Mouse (Mus musculus) lung, embryonic 14.5 days (tissue): ENCODE results near the gene Atp5f1. TPM values are rescaled to one million over a fixed set of nuclear protein-coding genes. Genes with fewer than 3 reads are reported as not detected.
"Not testable (repeated sequence)": the region's sequence is repeated elsewhere in the genome, so short reads cannot be mapped to it uniquely, and the experiment has no call there.

ENCODE experiments used
- ATAC-seq: fragments of 200-750 bp; cut with Nextera tagmentation; 2 replicates; pipeline ENCODE4 v1.8.0; 2017; ENCODE audit warnings: mild to moderate bottlenecking, moderate TSS enrichment, moderate library complexity; ENCODE audit not compliant: insufficient read depth
- DNase-seq: peaks from one replicate; pipeline ENCODE4 v3.0.0-alpha.2; 2015
- H3K27ac ChIP-seq: fragments of 300-500 bp; sonication (generic); 2 replicates; pipeline ENCODE4 v1.5.1; 2014; ENCODE audit warnings: low read depth, mild to moderate bottlenecking, moderate library complexity
- H3K27me3 ChIP-seq: fragments of 300-500 bp; sonication (generic); 2 replicates; pipeline ENCODE4 v1.6.1; 2014; ENCODE audit warnings: low read length, control low read depth; ENCODE audit not compliant: insufficient read depth
- H3K36me3 ChIP-seq: fragments of 300-500 bp; sonication (generic); 2 replicates; pipeline ENCODE4 v1.6.1; 2014; ENCODE audit warnings: control low read depth; ENCODE audit not compliant: insufficient read depth
- H3K4me1 ChIP-seq: fragments of 300-500 bp; sonication (generic); 2 replicates; pipeline ENCODE4 v1.6.1; 2014; ENCODE audit warnings: antibody characterized with exemption, control low read depth; ENCODE audit not compliant: insufficient read depth
- H3K4me2 ChIP-seq: fragments of 300-500 bp; sonication (generic); 2 replicates; pipeline ENCODE4 v1.6.1; 2014; ENCODE audit warnings: mild to moderate bottlenecking
- H3K4me3 ChIP-seq: fragments of 300-500 bp; sonication (generic); 2 replicates; pipeline ENCODE4 v1.5.1; 2014; ENCODE audit warnings: low read depth, low read length
- H3K9ac ChIP-seq: fragments of 300-500 bp; sonication (generic); 2 replicates; pipeline ENCODE4 v1.6.1; 2014
- H3K9me3 ChIP-seq: fragments of 300-500 bp; sonication (generic); 2 replicates; pipeline ENCODE4 v1.6.1; 2016; ENCODE audit warnings: low read depth, low read length, control low read depth
- CTCF ChIP-seq: IDR thresholded peaks from 2 replicates; pipeline ENCODE4 v1.5.1; 2016; ENCODE audit warnings: antibody characterized with exemption, low read depth
- WGBS: fragments of 180-500 bp; shearing (Covaris S2); extraction: QIAGEN DNeasy Blood & Tissue Kit; methylation state at CpG from one replicate; pipeline ENCODE4 v1.1.7; 2014; 5-methylcytosine and 5-hydroxymethylcytosine counted together
- polyA plus RNA-seq: library from polyadenylated mRNA; unstranded; fragments of >200 nt; fragmentation: Nextera tagmentation; extraction: Ambion mirVana; gene quantifications from 2 replicates; pipeline ENCODE4 v1.2.1, GENCODE M21; 2014

The Atp5f1 gene
- polyA plus RNA-seq, 1 experiment from 2014 or later: 449 TPM

GRCm38 (mm10) chr3:105917656-105918354 is 42.1 kb downstream of the Atp5f1 start:
- H3K4me2 ChIP-seq: no peak overlapping the region
- 68% methylated on average over 10 of the region's 10 CpGs for WGBS
- no peaks in the 10 kb centered on the region for H3K9me3 ChIP-seq
- 0 out of 2 replicates have a peak, but pooled peaks cover 7% of the 10 kb centered on the region for H3K4me1 ChIP-seq
- H3K27ac ChIP-seq: no peak overlapping the region
- TF ChIP-seq CTCF: no peak
- no peak overlapping the region for H3K4me3 ChIP-seq
- H3K27me3 ChIP-seq: no peaks in the 10 kb centered on the region
- H3K9ac ChIP-seq: no peak overlapping the region
- DNase-seq: no peak
- ATAC-seq: no peak
- no peaks in the 10 kb centered on the region for H3K36me3 ChIP-seq

- ATAC-seq, H3K27ac ChIP-seq, H3K9me3 ChIP-seq, H3K9ac ChIP-seq, H3K36me3 ChIP-seq, H3K4me1 ChIP-seq, H3K4me3 ChIP-seq, H3K27me3 ChIP-seq, H3K4me2 ChIP-seq, DNase-seq: not testable (repeated sequence)
These were observed 43.4 kb downstream of the Atp5f1 start for GRCm38 (mm10) chr3:105916455-105916854.

GRCm38 (mm10) chr3:105915281-105915680 is 44.6 kb downstream of the Atp5f1 start:
- DNase-seq (peak; percentile 47), ATAC-seq (peak; percentile 76)
- Histone ChIP-seq H3K9me3 (no peaks in the 10 kb centered on the region), H3K27me3 (no peaks in the 10 kb centered on the region), H3K9ac (no peak overlapping the region), H3K36me3 (no peaks in the 10 kb centered on the region), H3K4me3 (no peak overlapping the region), H3K4me1 (0 out of 2 replicates have a peak, but pooled peaks cover 7% of the 10 kb centered on the region), H3K27ac (no peak overlapping the region), H3K4me2 (no peak overlapping the region)
- WGBS: 19% methylated on average over 1 of the region's 1 CpGs
- TF ChIP-seq CTCF: peak; percentile 29; the same call in 1 of the 2 replicates

- H3K9ac ChIP-seq: no peak overlapping the region
- WGBS: 22% methylated on average over 10 of the region's 10 CpGs
- H3K27ac ChIP-seq: no peak overlapping the region
- H3K4me2 ChIP-seq: no peak overlapping the region
- no peaks in the 10 kb centered on the region for H3K27me3 ChIP-seq
- ATAC-seq: peak; percentile 47
- 0 out of 2 replicates have a peak, but pooled peaks cover 7% of the 10 kb centered on the region for H3K4me1 ChIP-seq
- TF ChIP-seq CTCF: no peak
- no peaks in the 10 kb centered on the region for H3K9me3 ChIP-seq
- DNase-seq: peak; percentile 51
- no peaks in the 10 kb centered on the region for H3K36me3 ChIP-seq
- H3K4me3 ChIP-seq: no peak overlapping the region
These were observed 45.8 kb downstream of the Atp5f1 start for GRCm38 (mm10) chr3:105913839-105914681.

GRCm38 (mm10) chr3:105912097-105912880 is 47.6 kb downstream of the Atp5f1 start:
- Histone ChIP-seq H3K9me3 (no peaks in the 10 kb centered on the region), H3K4me3 (no peak overlapping the region), H3K9ac (no peak overlapping the region), H3K4me1 (0 out of 2 replicates have a peak, but pooled peaks cover 7% of the 10 kb centered on the region), H3K27me3 (no peaks in the 10 kb centered on the region), H3K4me2 (no peak overlapping the region), H3K27ac (no peak overlapping the region), H3K36me3 (no peaks in the 10 kb centered on the region)
- no peak for TF ChIP-seq CTCF
- 39% methylated on average over 9 of the region's 9 CpGs for WGBS
- ATAC-seq (no peak), DNase-seq (no peak)

- no peak overlapping the region for H3K4me3 ChIP-seq
- no peak for ATAC-seq
- 79% methylated on average over 11 of the region's 11 CpGs for WGBS
- H3K4me2 ChIP-seq: no peak overlapping the region
- H3K9ac ChIP-seq: no peak overlapping the region
- no peak for TF ChIP-seq CTCF
- 0 out of 2 replicates have a peak, but pooled peaks cover 7% of the 10 kb centered on the region for H3K4me1 ChIP-seq
- H3K27ac ChIP-seq: no peak overlapping the region
- DNase-seq: no peak
- H3K36me3 ChIP-seq: no peaks in the 10 kb centered on the region
- H3K9me3 ChIP-seq: no peaks in the 10 kb centered on the region
- H3K27me3 ChIP-seq: no peaks in the 10 kb centered on the region
These were observed 49.2 kb downstream of the Atp5f1 start for GRCm38 (mm10) chr3:105910519-105911190.
